Mouse (Mus musculus): ENCODE results near the gene Zfp644.

DNA sequence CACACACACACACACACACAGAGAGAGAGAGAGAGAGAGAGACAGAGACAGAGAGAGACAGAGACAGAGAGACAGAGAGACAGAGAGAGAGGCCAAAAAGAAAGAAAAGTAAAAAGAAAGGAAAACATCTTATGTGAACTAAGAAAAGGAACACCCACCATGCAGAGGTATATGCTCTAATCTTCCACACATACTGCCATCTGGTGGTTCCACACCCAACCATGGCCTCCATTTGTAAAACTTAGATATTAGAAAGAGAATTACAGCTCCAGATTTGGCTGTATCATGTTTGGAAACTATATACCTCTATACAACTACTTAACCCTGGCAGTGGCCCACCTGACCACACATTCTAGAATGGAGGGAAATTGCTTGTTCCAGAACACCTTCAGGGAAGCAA lies 102.7 kb downstream of the Zfp644 start:
- TF ChIP-seq ZNF384 (IDR thresholded peaks at IDR 0.05; ENCODE audit: low read depth, low read length) (no peak), RAD21 (IDR thresholded peaks at IDR 0.05; ENCODE audit: low read depth, low read length) (no peak), CTCF (conservative IDR thresholded peaks at IDR 0.05 in 1 of 2, IDR thresholded peaks at IDR 0.05 in 1 of 2; ENCODE audit: low read depth in 2 of 2, low read length in 2 of 2) (peak in 1 of 2 experiments; percentile 34; a peak in 2 of 4 replicates), EP300 (IDR thresholded peaks at IDR 0.05; ENCODE audit: low read length) (no peak), SMC3 (IDR thresholded peaks at IDR 0.05; ENCODE audit: low read depth, low read length) (peak; percentile 29)
